Mouse (Mus musculus): ENCODE measurements around the gene Scamp4.
"Not testable (repeated sequence)": the region's sequence is repeated elsewhere in the genome, so short reads cannot be mapped to it uniquely, and the experiment has no call there.

Scamp4 gene

GRCm38 (mm10) chr10:80578911-80579310, 23.8 kb upstream of the Scamp4 start:
- peak; percentile 81 to 85 for DNase-seq

GRCm38 (mm10) chr10:80583047-80583446, 19.6 kb upstream of the Scamp4 start:
- no peak for DNase-seq

- peak; percentile 34 for DNase-seq
These were observed 18.6 kb upstream of the Scamp4 start for GRCm38 (mm10) chr10:80584045-80584488.

GRCm38 (mm10) chr10:80584642-80585552, 17.8 kb upstream of the Scamp4 start:
- no peak for DNase-seq

- no peak for DNase-seq
These were observed 17.1 kb upstream of the Scamp4 start for GRCm38 (mm10) chr10:80585581-80585980.

GRCm38 (mm10) chr10:80586407-80587304, 16.0 kb upstream of the Scamp4 start:
- DNase-seq, result no peak

GRCm38 (mm10) chr10:80587305-80587657, 15.4 kb upstream of the Scamp4 start:
- no peak for DNase-seq

- peak; percentile 80 to 84 for DNase-seq
These were observed 13.4 kb upstream of the Scamp4 start for GRCm38 (mm10) chr10:80589127-80589878.

GRCm38 (mm10) chr10:80589879-80590854, 12.5 kb upstream of the Scamp4 start, which contains the start of gene Abhd17a:
TSS of gene Abhd17a (minus strand) at chr10:80590341.
- peak; percentile 96 to 97 for DNase-seq

GRCm38 (mm10) chr10:80596318-80596717, 6.4 kb upstream of the Scamp4 start:
- no peak for DNase-seq

- DNase-seq, result no peak
These were observed 692 bp downstream of the Scamp4 start for GRCm38 (mm10) chr10:80603364-80603763.

GRCm38 (mm10) chr10:80604001-80604509, 1.4 kb downstream of the Scamp4 start:
- DNase-seq, result peak; percentile 75 to 76

- DNase-seq, result no peak
These were observed 2.3 kb downstream of the Scamp4 start for GRCm38 (mm10) chr10:80604988-80605387.

- not testable (repeated sequence) for DNase-seq
These were observed 3.0 kb downstream of the Scamp4 start, which contains the start of gene Gm49322 for GRCm38 (mm10) chr10:80605721-80606120. TSS of gene Gm49322 (plus strand) at chr10:80606021.

- no peak for DNase-seq
These were observed 3.6 kb downstream of the Scamp4 start for GRCm38 (mm10) chr10:80606306-80606705.

- DNase-seq, result no peak
These were observed 4.2 kb downstream of the Scamp4 start for GRCm38 (mm10) chr10:80606737-80607350.

GRCm38 (mm10) chr10:80608435-80608834, 5.8 kb downstream of the Scamp4 start:
- DNase-seq, result no peak

- no peak for DNase-seq
These were observed 6.7 kb downstream of the Scamp4 start for GRCm38 (mm10) chr10:80609269-80609924.

- no peak for DNase-seq
These were observed 7.6 kb downstream of the Scamp4 start for GRCm38 (mm10) chr10:80610116-80610785.
